Mouse (Mus musculus) liver, postnatal 0 days (tissue): ENCODE data around the gene Sumo2.

ENCODE experiments used
- CTCF ChIP-seq: sonication (generic); IDR thresholded peaks from 2 replicates; pipeline ENCODE4 v1.5.1; 2016; ENCODE audit warnings: antibody characterized with exemption, low read depth
- EP300 ChIP-seq: IDR thresholded peaks from 2 replicates; pipeline ENCODE4 v1.6.1; 2016; ENCODE audit warnings: antibody characterized with exemption, low read depth, mild to moderate bottlenecking

DNA sequence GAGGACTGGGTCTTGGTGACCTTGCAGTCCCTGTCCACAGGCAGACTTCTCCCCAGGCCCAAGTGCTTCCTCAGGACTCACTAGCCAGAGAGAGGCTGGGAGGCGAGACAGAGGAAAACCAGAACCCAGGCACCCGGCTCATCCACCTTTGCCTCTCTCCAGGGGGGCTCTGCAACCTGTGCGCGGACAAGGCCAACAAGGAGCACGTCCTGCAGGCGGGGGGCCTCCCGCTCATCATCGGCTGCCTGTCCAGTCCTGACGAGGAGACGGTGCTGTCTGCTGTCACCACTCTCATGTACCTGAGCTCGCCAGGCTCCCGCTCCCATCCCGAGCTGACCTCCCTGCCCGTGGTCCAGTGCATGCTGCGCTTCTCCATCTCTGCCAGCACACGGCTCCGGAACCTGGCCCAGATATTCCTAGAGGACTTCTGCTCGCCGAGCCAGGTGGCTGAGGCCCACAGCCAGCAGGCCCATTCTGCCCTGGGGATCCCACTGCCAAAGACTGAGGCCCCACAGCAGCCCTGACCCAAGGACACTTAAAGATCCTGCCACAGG lies 47.4 kb downstream of the Sumo2 start:
- TF ChIP-seq CTCF (no peak), EP300 (no peak)
